Mouse (Mus musculus) embryonic facial prominence, embryonic 10.5 days (tissue): Measurements from ENCODE around the gene Oscp1. TPM values are rescaled to one million over a fixed set of nuclear protein-coding genes. Genes with fewer than 3 reads are reported as not detected.
"Not testable (repeated sequence)": the region's sequence is repeated elsewhere in the genome, so short reads cannot be mapped to it uniquely, and the experiment has no call there.

Source experiments
- DNase-seq: peaks from one replicate; pipeline ENCODE4 v3.0.0-alpha.2; 2017; ENCODE audit warnings: low spot score
- H3K27ac ChIP-seq: fragments of 300-500 bp; sonication (generic); replicated peaks from 2 replicates; pipeline ENCODE4 v1.5.1; 2016; ENCODE audit warnings: mild to moderate bottlenecking
- H3K27me3 ChIP-seq: fragments of 300-500 bp; sonication (generic); replicated peaks from 2 replicates; pipeline ENCODE4 v1.6.1; 2016; ENCODE audit warnings: low read depth, mild to moderate bottlenecking; ENCODE audit not compliant: poor library complexity, severe bottlenecking
- H3K36me3 ChIP-seq: fragments of 300-500 bp; sonication (generic); replicated peaks from 2 replicates; pipeline ENCODE4 v1.6.1; 2016; ENCODE audit warnings: mild to moderate bottlenecking, moderate library complexity
- H3K4me1 ChIP-seq: fragments of 300-500 bp; sonication (generic); 2 replicates; pipeline ENCODE4 v1.6.1; 2016
- H3K4me3 ChIP-seq: fragments of 300-500 bp; sonication (generic); 2 replicates; pipeline ENCODE4 v1.5.1; 2016; ENCODE audit warnings: mild to moderate bottlenecking, moderate library complexity
- H3K9me3 ChIP-seq: fragments of 300-500 bp; sonication (generic); 2 replicates; pipeline ENCODE4 v1.6.1; 2016; ENCODE audit warnings: mild to moderate bottlenecking
- whole genome bisulfite sequencing: fragments of 180-500 bp; shearing (Covaris S2); methylation state at CpG from one replicate; pipeline ENCODE4 v1.1.7; 2016; 5-methylcytosine and 5-hydroxymethylcytosine counted together
- polyA plus RNA-seq: library from polyadenylated mRNA; unstranded; fragments of >200 nt; fragmentation: Nextera tagmentation; extraction: Ambion mirVana; gene quantifications from 2 replicates; pipeline ENCODE4 v1.2.1, GENCODE M21; 2016

Gene Oscp1
- polyA plus RNA-seq, 1 experiment from 2014 or later, result 24.2 TPM

DNA sequence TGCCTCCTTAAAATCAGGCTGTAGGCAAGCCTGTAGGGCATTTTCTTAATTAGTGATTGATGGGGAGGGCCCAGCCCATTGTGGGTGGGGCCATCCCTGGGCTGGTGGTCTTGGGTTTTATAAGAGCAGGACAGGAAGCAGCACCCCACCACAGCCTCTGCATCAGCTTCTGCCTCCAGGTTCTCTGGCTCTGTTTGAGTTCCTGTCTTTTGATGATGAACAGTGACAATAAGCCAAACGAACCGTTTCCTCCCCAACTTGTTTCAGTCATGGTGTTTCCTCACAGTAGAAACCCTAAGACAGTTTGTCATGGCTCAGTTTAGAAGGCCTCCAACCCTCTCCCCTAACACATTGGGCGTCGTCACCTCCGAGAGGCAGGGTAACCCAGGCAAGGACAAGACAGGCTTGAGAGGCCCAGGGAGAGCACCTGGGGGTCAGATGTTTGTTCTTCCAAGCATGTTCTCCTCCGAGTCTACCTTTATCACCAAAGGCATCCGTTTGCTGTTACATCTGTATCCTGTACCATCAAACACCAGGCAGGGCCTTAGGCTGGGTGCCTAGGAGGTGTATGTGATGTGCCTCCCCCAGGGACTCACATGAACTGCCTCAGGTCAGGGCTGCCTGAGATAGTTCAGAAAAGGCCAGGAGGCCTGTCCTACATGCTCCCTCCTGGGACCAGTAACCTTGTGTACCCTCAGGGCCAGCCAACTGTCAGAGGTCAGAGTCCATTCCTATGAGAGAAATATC, 31.9 kb downstream of the Oscp1 start:
- H3K27ac ChIP-seq, result no peak overlapping the region
- WGBS, result 75% methylated on average over 7 of the region's 7 CpGs
- H3K9me3 ChIP-seq, result no peaks in the 10 kb centered on the region
- no peak for DNase-seq
- H3K4me3 ChIP-seq, result no peak overlapping the region
- no peaks in the 10 kb centered on the region for H3K36me3 ChIP-seq
- 0 out of 2 replicates have a peak, but pooled peaks cover 6% of the 10 kb centered on the region for H3K4me1 ChIP-seq
- H3K27me3 ChIP-seq, result no peaks in the 10 kb centered on the region

DNA sequence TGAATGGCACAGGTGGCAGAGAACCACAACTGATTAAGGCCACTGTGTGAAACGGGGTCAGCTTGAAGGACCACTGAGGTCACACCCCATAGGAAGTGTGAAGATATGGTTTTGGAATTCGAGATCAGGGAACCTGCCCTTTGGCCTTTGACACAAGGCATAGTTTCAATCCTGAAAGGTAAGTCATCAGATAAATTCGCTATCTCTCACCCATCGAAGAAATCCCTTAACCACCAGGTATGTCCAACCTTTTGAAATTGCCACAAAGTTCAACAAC, 32.4 kb downstream of the Oscp1 start:
- no peak overlapping the region for H3K4me3 ChIP-seq
- WGBS, result 74% methylated on average over 4 of the region's 4 CpGs
- no peak for DNase-seq
- H3K27me3 ChIP-seq, result no peaks in the 10 kb centered on the region
- H3K36me3 ChIP-seq, result no peaks in the 10 kb centered on the region
- H3K9me3 ChIP-seq, result no peaks in the 10 kb centered on the region
- H3K27ac ChIP-seq, result no peak overlapping the region
- 0 out of 2 replicates have a peak, but pooled peaks cover 6% of the 10 kb centered on the region for H3K4me1 ChIP-seq

- Histone ChIP-seq H3K27ac (no peak overlapping the region), H3K9me3 (no peaks in the 10 kb centered on the region), H3K4me3 (no peak overlapping the region), H3K4me1 (peaks cover 4% of the 10 kb centered on the region; the same call in 1 of the 2 replicates), H3K36me3 (no peaks in the 10 kb centered on the region), H3K27me3 (no peaks in the 10 kb centered on the region)
- no peak for DNase-seq
- 84% methylated on average over 8 of the region's 8 CpGs for WGBS
Observed at GRCm38 (mm10) chr4:126091873-126092272, 33.5 kb downstream of the Oscp1 start.

- WGBS, result 59% methylated on average over 14 of the region's 14 CpGs
- Histone ChIP-seq H3K36me3 (peaks cover 32% of the 10 kb centered on the region), H3K27ac (peak overlapping the region; percentile 85), H3K4me3 (peak overlapping the region; percentile 67)
- not testable (repeated sequence) for H3K27me3 ChIP-seq, DNase-seq, H3K4me1 ChIP-seq, H3K9me3 ChIP-seq
Observed at GRCm38 (mm10) chr4:126095622-126096430, 37.5 kb downstream of the Oscp1 start.

DNA sequence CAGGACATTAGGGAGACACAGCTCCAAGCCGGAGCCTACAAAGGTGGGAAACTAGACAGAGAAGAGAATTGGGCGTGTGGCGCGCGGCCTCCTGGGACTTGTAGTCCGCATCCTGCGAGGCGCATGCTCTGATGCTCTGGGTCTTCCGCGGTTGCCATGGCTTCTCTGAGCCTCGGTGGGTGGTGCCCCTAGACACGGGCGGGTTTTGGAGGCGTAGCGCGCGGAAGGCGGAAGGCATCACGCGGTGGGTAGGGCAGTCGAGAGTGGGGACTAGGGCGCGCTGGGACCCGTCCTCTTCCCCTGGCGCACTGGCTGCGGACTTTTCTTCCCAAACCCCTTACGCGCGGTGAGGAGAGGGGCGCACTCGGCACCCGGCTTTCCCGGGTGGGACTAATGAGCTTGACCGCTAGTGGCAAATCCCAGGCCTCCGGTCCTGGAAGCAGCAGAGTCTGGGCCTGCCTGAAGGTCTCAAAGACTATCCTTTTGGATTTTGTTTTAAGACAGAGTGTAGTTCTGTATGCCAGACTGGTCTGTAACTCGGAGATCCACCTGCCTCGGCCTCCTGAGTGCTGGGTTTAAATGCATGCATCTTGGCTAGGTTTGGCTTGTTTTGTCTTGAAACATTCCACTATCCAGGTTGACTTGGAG, 38.2 kb downstream of the Oscp1 start, which contains the start of gene Lsm10:
TSS of gene Lsm10 (plus strand) at position 160 of the 648 bp plus-strand sequence.
- peak within 1 kb of the TSS; percentile 85 for H3K27ac ChIP-seq
- peak; percentile 97 for DNase-seq
- H3K4me1 ChIP-seq, result peaks cover 10% of the 10 kb centered on the region
- peak within 1 kb of the TSS; percentile 67 for H3K4me3 ChIP-seq
- WGBS, result 4% methylated on average over 37 of the region's 37 CpGs
- peaks cover 34% of the 10 kb centered on the region for H3K36me3 ChIP-seq
- no peaks in the 10 kb centered on the region for H3K9me3 ChIP-seq
- H3K27me3 ChIP-seq, result no peaks in the 10 kb centered on the region

- no peak overlapping the region for H3K27ac ChIP-seq
- no peaks in the 10 kb centered on the region for H3K9me3 ChIP-seq
- H3K4me3 ChIP-seq, result peak overlapping the region; percentile 67; the same call in 1 of the 2 replicates
- no peaks in the 10 kb centered on the region for H3K27me3 ChIP-seq
- peaks cover 15% of the 10 kb centered on the region for H3K4me1 ChIP-seq
- WGBS, result 93% methylated on average over 20 of the region's 20 CpGs
- no peak for DNase-seq
- H3K36me3 ChIP-seq, result peaks cover 35% of the 10 kb centered on the region
Observed at GRCm38 (mm10) chr4:126097711-126098253, 39.4 kb downstream of the Oscp1 start.

- DNase-seq, result no peak
- H3K27ac ChIP-seq, result no peak overlapping the region
- H3K4me3 ChIP-seq, result no peak overlapping the region
- peaks cover 24% of the 10 kb centered on the region for H3K4me1 ChIP-seq
- H3K36me3 ChIP-seq, result peaks cover 35% of the 10 kb centered on the region
- H3K9me3 ChIP-seq, result no peaks in the 10 kb centered on the region
- 88% methylated on average over 3 of the region's 3 CpGs for WGBS
- no peaks in the 10 kb centered on the region for H3K27me3 ChIP-seq
Observed at GRCm38 (mm10) chr4:126099365-126099764, 41.0 kb downstream of the Oscp1 start.

GRCm38 (mm10) chr4:126100764-126101163, 42.4 kb downstream of the Oscp1 start:
- DNase-seq, result no peak
- whole genome bisulfite sequencing, result 85% methylated on average over 3 of the region's 3 CpGs
- H3K27ac ChIP-seq, result no peak overlapping the region
- peaks cover 38% of the 10 kb centered on the region for H3K4me1 ChIP-seq
- H3K36me3 ChIP-seq, result peaks cover 35% of the 10 kb centered on the region
- H3K4me3 ChIP-seq, result no peak overlapping the region
- no peaks in the 10 kb centered on the region for H3K27me3 ChIP-seq
- H3K9me3 ChIP-seq, result no peaks in the 10 kb centered on the region

- Histone ChIP-seq H3K36me3 (peaks cover 35% of the 10 kb centered on the region), H3K27me3 (no peaks in the 10 kb centered on the region), H3K27ac (peak overlapping the region; percentile 84; the same call in 1 of the 2 replicates), H3K4me1 (peaks cover 39% of the 10 kb centered on the region), H3K9me3 (no peaks in the 10 kb centered on the region), H3K4me3 (peak overlapping the region; percentile 83)
- no peak for DNase-seq
- 48% methylated on average over 7 of the region's 7 CpGs for WGBS
Observed at GRCm38 (mm10) chr4:126102061-126102841, 43.9 kb downstream of the Oscp1 start.

DNA sequence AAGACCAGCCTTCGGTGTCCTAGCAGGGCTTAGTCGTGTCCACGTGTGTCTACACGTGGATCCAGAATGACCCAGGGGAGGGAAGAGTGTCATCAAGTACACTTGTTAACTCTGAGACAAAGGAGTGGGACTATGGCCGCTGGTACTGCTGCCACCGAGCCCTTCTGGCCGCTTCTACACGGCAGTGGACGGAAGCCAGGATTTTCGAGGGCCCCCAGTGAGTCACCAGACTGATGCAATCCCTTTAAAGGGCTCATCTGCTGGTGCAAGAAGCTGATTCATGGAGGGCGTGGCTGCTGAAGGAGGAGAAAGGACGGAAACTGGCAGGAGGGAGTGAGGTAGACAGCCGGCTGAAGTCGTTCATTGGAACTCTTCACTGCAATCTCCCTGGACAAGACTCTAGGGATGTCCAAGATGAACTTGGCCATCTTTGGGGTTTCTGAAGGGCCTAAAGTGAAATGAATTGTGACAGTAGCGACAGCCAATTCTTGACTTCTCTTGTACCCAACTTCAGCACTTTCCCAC, 44.8 kb downstream of the Oscp1 start:
- WGBS, result 3% methylated on average over 15 of the region's 15 CpGs
- Histone ChIP-seq H3K4me3 (peak overlapping the region; percentile 83), H3K27me3 (no peaks in the 10 kb centered on the region), H3K27ac (peak overlapping the region; percentile 84), H3K4me1 (peaks cover 41% of the 10 kb centered on the region), H3K36me3 (peaks cover 28% of the 10 kb centered on the region), H3K9me3 (no peaks in the 10 kb centered on the region)
- DNase-seq, result peak; percentile 57

DNA sequence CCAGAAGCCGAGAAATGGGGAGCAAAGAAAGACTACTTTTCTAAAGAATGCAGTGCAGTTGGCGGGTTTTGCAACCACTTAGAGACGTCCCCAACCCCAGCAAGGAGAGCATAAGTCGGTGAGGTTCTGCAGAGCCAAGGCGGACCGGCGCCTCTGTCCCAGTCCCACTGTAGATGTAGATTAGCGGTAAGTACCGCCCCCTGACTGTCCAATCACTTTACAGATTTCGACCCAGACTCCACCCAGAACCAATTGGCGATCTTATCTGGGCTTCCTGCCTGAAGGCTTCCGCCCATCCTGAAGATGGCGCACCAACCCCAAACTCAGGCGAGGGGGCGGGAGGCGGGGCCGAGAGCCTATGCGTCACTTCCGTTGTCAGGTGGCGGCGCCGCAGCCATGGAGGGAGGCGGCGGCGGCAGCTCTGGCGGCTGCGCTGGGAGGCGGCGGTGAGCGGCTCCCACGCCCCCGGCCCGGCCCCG, 45.3 kb downstream of the Oscp1 start, which contains the start of gene Stk40:
TSS of gene Stk40 (plus strand) at position 368 of the 479 bp plus-strand sequence.
- Histone ChIP-seq H3K36me3 (peaks cover 23% of the 10 kb centered on the region), H3K27ac (peak within 1 kb of the TSS; percentile 84), H3K4me1 (peaks cover 46% of the 10 kb centered on the region), H3K9me3 (no peaks in the 10 kb centered on the region), H3K4me3 (peak within 1 kb of the TSS; percentile 83), H3K27me3 (no peaks in the 10 kb centered on the region)
- WGBS, result under 1% methylated on average over 34 of the region's 34 CpGs
- peak; percentile 98 for DNase-seq
